Mouse (Mus musculus): ENCODE data around the gene Lamc1. TPM values are rescaled to one million over a fixed set of nuclear protein-coding genes. Genes with fewer than 3 reads are reported as not detected.

The Lamc1 gene
- polyA plus RNA-seq, 1 experiment = 13.0 TPM

DNA sequence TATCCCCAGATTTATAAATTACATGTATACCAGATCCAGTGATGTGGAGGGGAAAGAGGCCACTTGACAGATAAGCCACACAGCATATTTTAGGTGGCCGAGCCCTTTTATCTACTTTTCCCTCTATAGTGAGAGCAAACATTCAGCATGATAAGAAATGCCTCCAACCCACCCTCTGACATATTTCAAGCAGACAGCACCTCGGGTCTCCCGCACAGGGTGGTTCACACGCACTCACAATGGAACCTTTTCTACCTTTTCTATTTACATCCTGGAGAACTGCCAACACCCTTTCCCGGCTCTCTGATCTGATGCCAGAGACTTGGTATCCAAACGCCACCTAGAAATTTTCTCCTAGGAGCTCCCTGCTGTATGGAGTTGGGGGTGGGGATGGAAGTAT, 58.0 kb downstream of the Lamc1 start:
- Histone ChIP-seq H3K36me3 (ENCODE audit: control insufficient read depth, insufficient read depth, low read length) (no peaks in the 10 kb centered on the region), H3K4me3 (ENCODE audit: extremely low read depth, insufficient read depth, insufficient read length) (no peak overlapping the region), H3K27ac (ENCODE audit: insufficient read depth, low read length) (no peak overlapping the region), H3K4me1 (ENCODE audit: control insufficient read depth, insufficient read depth, insufficient read length) (no peaks in the 10 kb centered on the region; the same call in 1 of the 2 replicates), H3K27me3 (ENCODE audit: control insufficient read depth, insufficient read depth, low read length) (no peaks in the 10 kb centered on the region)
- DNase-seq (ENCODE audit: low read depth in 1 of 2, low spot score in 2 of 2) = no peak
- WGBS = 80% methylated on average over 6 of the region's 6 CpGs
- TF ChIP-seq CTCF (IDR thresholded peaks at IDR 0.05; ENCODE audit: extremely low read depth, insufficient read depth, insufficient read length, insufficient replicate concordance) (no peak), POLR2A (IDR thresholded peaks at IDR 0.05; ENCODE audit: low read depth, low read length) (no peak)

GRCm38 (mm10) chr1:153273657-153274056, 58.9 kb downstream of the Lamc1 start:
- Histone ChIP-seq H3K4me1 (ENCODE audit: control insufficient read depth, insufficient read depth, insufficient read length) (no peaks in the 10 kb centered on the region; the same call in 1 of the 2 replicates), H3K27ac (ENCODE audit: insufficient read depth, low read length) (no peak overlapping the region), H3K27me3 (ENCODE audit: control insufficient read depth, insufficient read depth, low read length) (no peaks in the 10 kb centered on the region), H3K4me3 (ENCODE audit: extremely low read depth, insufficient read depth, insufficient read length) (no peak overlapping the region), H3K36me3 (ENCODE audit: control insufficient read depth, insufficient read depth, low read length) (no peaks in the 10 kb centered on the region)
- DNase-seq (ENCODE audit: low read depth in 1 of 2, low spot score in 2 of 2) = no peak
- WGBS = 56% methylated on average over 8 of the region's 8 CpGs
- no peak for TF ChIP-seq CTCF (IDR thresholded peaks at IDR 0.05; ENCODE audit: extremely low read depth, insufficient read depth, insufficient read length, insufficient replicate concordance)
- TF ChIP-seq POLR2A (IDR thresholded peaks at IDR 0.05; ENCODE audit: low read depth, low read length) = no peak

DNA sequence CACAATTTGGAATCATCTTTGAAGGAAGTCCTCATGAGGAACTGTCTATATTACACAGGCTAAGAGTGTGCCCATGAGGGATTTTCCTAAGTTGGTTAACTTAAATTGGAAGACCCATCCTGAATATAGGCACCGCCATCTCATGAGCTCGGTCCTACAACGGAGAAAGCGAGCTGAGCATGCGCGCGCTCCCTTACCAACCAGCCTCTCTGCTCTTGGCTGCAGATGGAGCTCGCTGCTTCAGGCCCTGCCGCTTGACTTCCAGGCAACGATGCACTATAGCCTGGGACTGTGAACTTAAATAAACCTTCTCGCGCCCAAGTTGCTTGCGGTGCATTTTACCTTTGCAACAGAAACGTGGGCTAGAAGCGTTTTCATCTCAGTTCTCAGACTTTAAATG, 61.8 kb downstream of the Lamc1 start:
- WGBS = 95% methylated on average over 15 of the region's 15 CpGs

GRCm38 (mm10) chr1:153269681-153270080, 62.9 kb downstream of the Lamc1 start:
- H3K4me1 ChIP-seq (ENCODE audit: control insufficient read depth, insufficient read depth, insufficient read length) = no peaks in the 10 kb centered on the region
- TF ChIP-seq POLR2A (IDR thresholded peaks at IDR 0.05; ENCODE audit: low read depth, low read length) (no peak), CTCF (IDR thresholded peaks at IDR 0.05; ENCODE audit: extremely low read depth, insufficient read depth, insufficient read length, insufficient replicate concordance) (no peak)
- no peak for DNase-seq (ENCODE audit: low read depth in 1 of 2, low spot score in 2 of 2)
- H3K36me3 ChIP-seq (ENCODE audit: control insufficient read depth, insufficient read depth, low read length) = no peaks in the 10 kb centered on the region
- no peak overlapping the region for H3K4me3 ChIP-seq (ENCODE audit: extremely low read depth, insufficient read depth, insufficient read length)
- H3K27me3 ChIP-seq (ENCODE audit: control insufficient read depth, insufficient read depth, low read length) = no peaks in the 10 kb centered on the region
- WGBS = 89% methylated on average over 6 of the region's 6 CpGs
- H3K27ac ChIP-seq (ENCODE audit: insufficient read depth, low read length) = no peak overlapping the region

More for the DNA sequence above, 61.8 kb downstream of the Lamc1 start:
- Histone ChIP-seq H3K4me3 (ENCODE audit: extremely low read depth, insufficient read depth, insufficient read length) (no peak overlapping the region), H3K4me1 (ENCODE audit: control insufficient read depth, insufficient read depth, insufficient read length) (no peaks in the 10 kb centered on the region), H3K27me3 (ENCODE audit: control insufficient read depth, insufficient read depth, low read length) (no peaks in the 10 kb centered on the region), H3K36me3 (ENCODE audit: control insufficient read depth, insufficient read depth, low read length) (no peaks in the 10 kb centered on the region), H3K27ac (ENCODE audit: insufficient read depth, low read length) (no peak overlapping the region)
- no peak for DNase-seq (ENCODE audit: low read depth in 1 of 2, low spot score in 2 of 2)
- TF ChIP-seq CTCF (IDR thresholded peaks at IDR 0.05; ENCODE audit: extremely low read depth, insufficient read depth, insufficient read length, insufficient replicate concordance) (no peak), POLR2A (IDR thresholded peaks at IDR 0.05; ENCODE audit: low read depth, low read length) (no peak)

DNA sequence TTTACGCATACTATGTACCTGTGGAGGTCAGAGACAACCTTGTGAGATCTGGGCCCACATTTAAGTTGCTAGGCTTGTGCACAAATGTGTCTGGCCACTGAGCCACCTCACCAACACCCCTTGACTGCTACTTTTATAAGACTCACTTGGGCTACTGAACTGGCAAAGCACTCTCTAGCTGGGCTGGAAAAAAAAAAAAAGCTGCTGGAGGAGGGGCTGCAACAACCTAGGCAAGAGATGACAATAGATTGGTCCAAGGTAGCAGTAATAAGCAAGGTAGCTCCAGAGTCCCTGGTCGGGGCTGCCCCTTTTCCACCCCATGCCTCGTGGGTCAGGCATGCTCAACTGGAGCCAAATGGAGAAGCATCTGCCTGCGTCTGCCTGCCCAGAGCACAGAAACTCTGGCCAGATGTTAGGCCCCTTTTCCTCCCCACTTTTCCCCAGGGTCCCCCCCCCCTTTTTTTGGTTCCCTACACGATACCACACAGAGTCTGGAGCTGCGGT, 63.7 kb downstream of the Lamc1 start:
- Histone ChIP-seq H3K27me3 (ENCODE audit: control insufficient read depth, insufficient read depth, low read length) (no peaks in the 10 kb centered on the region), H3K4me3 (ENCODE audit: extremely low read depth, insufficient read depth, insufficient read length) (no peak overlapping the region), H3K27ac (ENCODE audit: insufficient read depth, low read length) (no peak overlapping the region), H3K4me1 (ENCODE audit: control insufficient read depth, insufficient read depth, insufficient read length) (no peaks in the 10 kb centered on the region), H3K36me3 (ENCODE audit: control insufficient read depth, insufficient read depth, low read length) (no peaks in the 10 kb centered on the region)
- TF ChIP-seq POLR2A (IDR thresholded peaks at IDR 0.05; ENCODE audit: low read depth, low read length) = no peak
- no peak for TF ChIP-seq CTCF (IDR thresholded peaks at IDR 0.05; ENCODE audit: extremely low read depth, insufficient read depth, insufficient read length, insufficient replicate concordance)
- no peak for DNase-seq (ENCODE audit: low read depth in 1 of 2, low spot score in 2 of 2)
- WGBS = 59% methylated on average over 6 of the region's 6 CpGs

DNA sequence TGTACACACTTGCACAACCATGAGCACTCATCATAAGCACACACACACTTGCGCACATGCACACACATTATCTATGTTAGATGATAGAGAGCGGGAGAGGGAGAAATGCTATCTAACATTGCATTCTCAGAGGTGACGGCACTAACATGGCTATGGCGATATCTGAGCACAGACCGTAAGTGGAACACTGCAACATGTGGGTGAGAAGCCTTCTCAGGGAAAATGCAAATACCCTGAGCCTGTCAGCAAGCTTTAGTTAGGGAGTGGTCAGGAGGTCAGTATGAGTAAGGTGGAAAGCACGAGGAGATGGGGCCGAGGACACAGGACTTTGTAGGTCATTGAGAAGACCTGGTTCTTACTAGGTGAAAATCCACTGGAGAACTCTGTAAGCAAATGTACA, 64.3 kb downstream of the Lamc1 start:
- no peak overlapping the region for H3K4me3 ChIP-seq (ENCODE audit: extremely low read depth, insufficient read depth, insufficient read length)
- DNase-seq (ENCODE audit: low read depth in 1 of 2, low spot score in 2 of 2) = no peak
- H3K36me3 ChIP-seq (ENCODE audit: control insufficient read depth, insufficient read depth, low read length) = no peaks in the 10 kb centered on the region
- no peaks in the 10 kb centered on the region for H3K27me3 ChIP-seq (ENCODE audit: control insufficient read depth, insufficient read depth, low read length)
- no peaks in the 10 kb centered on the region for H3K4me1 ChIP-seq (ENCODE audit: control insufficient read depth, insufficient read depth, insufficient read length)
- 96% methylated on average over 7 of the region's 7 CpGs for WGBS
- no peak for TF ChIP-seq CTCF (IDR thresholded peaks at IDR 0.05; ENCODE audit: extremely low read depth, insufficient read depth, insufficient read length, insufficient replicate concordance)
- TF ChIP-seq POLR2A (IDR thresholded peaks at IDR 0.05; ENCODE audit: low read depth, low read length) = no peak
- no peak overlapping the region for H3K27ac ChIP-seq (ENCODE audit: insufficient read depth, low read length)

- H3K27ac ChIP-seq (ENCODE audit: insufficient read depth, low read length) = no peak overlapping the region
- H3K4me1 ChIP-seq (ENCODE audit: control insufficient read depth, insufficient read depth, insufficient read length) = no peaks in the 10 kb centered on the region
- WGBS = 92% methylated on average over 7 of the region's 7 CpGs
- no peak for DNase-seq (ENCODE audit: low read depth in 1 of 2, low spot score in 2 of 2)
- H3K27me3 ChIP-seq (ENCODE audit: control insufficient read depth, insufficient read depth, low read length) = no peaks in the 10 kb centered on the region
- H3K36me3 ChIP-seq (ENCODE audit: control insufficient read depth, insufficient read depth, low read length) = no peaks in the 10 kb centered on the region
- no peak for TF ChIP-seq POLR2A (IDR thresholded peaks at IDR 0.05; ENCODE audit: low read depth, low read length)
- TF ChIP-seq CTCF (IDR thresholded peaks at IDR 0.05; ENCODE audit: extremely low read depth, insufficient read depth, insufficient read length, insufficient replicate concordance) = no peak
- H3K4me3 ChIP-seq (ENCODE audit: extremely low read depth, insufficient read depth, insufficient read length) = no peak overlapping the region
Observed at GRCm38 (mm10) chr1:153267730-153268129, 64.9 kb downstream of the Lamc1 start.

All from spleen, adult 2 months (tissue).